24 mouse cellular contexts compared by ENCODE assay signal in genomic region chr8:124809419-124809818, GRCm38 (mm10). TPM values are rescaled to one million over a fixed set of nuclear protein-coding genes. Genes with fewer than 3 reads are reported as not detected.
"Had no signal": no experiment of that assay in that cellular context is flagged by ENCODE, and none has a peak within 500 bp of the region (broad histone marks: within the 10 kb centered on the region; RNA-seq: fewer than 3 reads in every experiment).

No protein-coding gene starts in this region.

- ATAC-seq: liver, postnatal 0 days; lung, postnatal 0 days had no signal

- H3K36me3 ChIP-seq: liver, embryonic 15.5 days; lung, embryonic 15.5 days; midbrain, embryonic 10.5 days; midbrain, embryonic 12.5 days had no signal

- H3K9me3 ChIP-seq: liver, embryonic 15.5 days; lung, embryonic 15.5 days; midbrain, embryonic 10.5 days; midbrain, embryonic 12.5 days; neural tube, embryonic 13.5 days; neural tube, embryonic 15.5 days had no signal

- DNase-seq: liver, postnatal 0 days; lung, adult 2 months; lung, postnatal 14 days; lung, postnatal 36 days; midbrain, embryonic 14.5 days; retina, postnatal 1 day; right cerebral cortex, adult 18-20 months; right cerebral cortex, postnatal 25 days; right cerebral cortex, postnatal 4 days; spleen, adult 18-20 months; thymus, adult 18-20 months; thymus, postnatal 25 days; thymus, postnatal 4 days had no signal

- H3K4me1 ChIP-seq: liver, embryonic 15.5 days; lung, embryonic 15.5 days had no signal

- H3K4me2 ChIP-seq: liver, embryonic 15.5 days; lung, embryonic 15.5 days; midbrain, embryonic 12.5 days; neural tube, embryonic 13.5 days; neural tube, embryonic 15.5 days had no signal

- H3K27me3 ChIP-seq: liver, embryonic 15.5 days; lung, embryonic 15.5 days; midbrain, embryonic 12.5 days; neural tube, embryonic 13.5 days; neural tube, embryonic 15.5 days had no signal

- H3K27ac ChIP-seq: liver, embryonic 15.5 days; lung, embryonic 15.5 days; macrophage; midbrain, embryonic 10.5 days; midbrain, embryonic 12.5 days; neural tube, embryonic 13.5 days; neural tube, embryonic 15.5 days had no signal

- H3K9ac ChIP-seq: liver, embryonic 15.5 days; liver, postnatal 0 days; lung, embryonic 15.5 days; midbrain, embryonic 12.5 days; neural tube, embryonic 13.5 days; neural tube, embryonic 15.5 days had no signal

- H3K4me3 ChIP-seq: liver, embryonic 15.5 days; lung, embryonic 15.5 days; midbrain, embryonic 10.5 days; midbrain, embryonic 12.5 days; neural tube, embryonic 13.5 days; neural tube, embryonic 15.5 days had no signal

RNA-seq across cellular contexts. Expression of gene Trim67, which starts 16.5 kb away (rescaled TPM):
- total RNA-seq: megakaryocyte-erythroid progenitor cell, adult 5-6 weeks; monocyte, adult 5-6 weeks had no signal
- polyA plus RNA-seq: macrophage; thymus, postnatal 0 days had no signal

RNA-seq across cellular contexts. Expression of gene Fam89a, which starts 57.8 kb away (rescaled TPM):
- total RNA-seq: megakaryocyte-erythroid progenitor cell, adult 5-6 weeks had no signal
- polyA plus RNA-seq: macrophage had no signal
